Mouse (Mus musculus) heart, embryonic 10.5 days (tissue): Measurements from ENCODE around the gene Rab3il1. TPM values are rescaled to one million over a fixed set of nuclear protein-coding genes. Genes with fewer than 3 reads are reported as not detected.
A peak's percentile ranks its signal among the peaks of the same experiment; 100 is the strongest.

Experiments used
- DNase-seq: peaks from one replicate; pipeline ENCODE4 v3.0.0-alpha.2; 2017; ENCODE audit warnings: low spot score
- H3K27ac ChIP-seq: fragments of 300-500 bp; sonication (generic); 2 replicates; pipeline ENCODE4 v1.5.1; 2016; ENCODE audit warnings: mild to moderate bottlenecking
- H3K27me3 ChIP-seq: fragments of 300-500 bp; sonication (generic); 2 replicates; pipeline ENCODE4 v1.6.1; 2016; ENCODE audit warnings: mild to moderate bottlenecking; ENCODE audit not compliant: poor library complexity, insufficient read depth, severe bottlenecking
- H3K36me3 ChIP-seq: fragments of 300-500 bp; sonication (generic); 2 replicates; pipeline ENCODE4 v1.6.1; 2016; ENCODE audit warnings: mild to moderate bottlenecking, moderate library complexity
- H3K4me1 ChIP-seq: fragments of 300-500 bp; sonication (generic); 2 replicates; pipeline ENCODE4 v1.6.1; 2016; ENCODE audit warnings: mild to moderate bottlenecking
- H3K4me3 ChIP-seq: fragments of 300-500 bp; sonication (generic); 2 replicates; pipeline ENCODE4 v1.5.1; 2016; ENCODE audit warnings: mild to moderate bottlenecking, moderate library complexity
- H3K9me3 ChIP-seq: fragments of 300-500 bp; sonication (generic); 2 replicates; pipeline ENCODE4 v1.6.1; 2016; ENCODE audit warnings: mild to moderate bottlenecking, moderate library complexity
- WGBS: fragments of 180-500 bp; shearing (Covaris S2); methylation state at CpG from one replicate; pipeline ENCODE4 v1.1.7; 2016; 5-methylcytosine and 5-hydroxymethylcytosine counted together
- polyA plus RNA-seq: library from polyadenylated mRNA; unstranded; fragments of >200 nt; fragmentation: Nextera tagmentation; extraction: Ambion mirVana; gene quantifications from 2 replicates; pipeline ENCODE4 v1.2.1, GENCODE M21; 2016

The Rab3il1 gene
- polyA plus RNA-seq, 1 experiment from 2014 or later = 57.6 TPM

- H3K4me1 ChIP-seq = peaks cover 33% of the 10 kb centered on the region
- H3K36me3 ChIP-seq = peaks cover 23% of the 10 kb centered on the region
- H3K27me3 ChIP-seq = no peaks in the 10 kb centered on the region
- no peak for DNase-seq
- WGBS = 94% methylated on average over 2 of the region's 2 CpGs
- H3K4me3 ChIP-seq = no peak overlapping the region
- no peak overlapping the region for H3K27ac ChIP-seq
- H3K9me3 ChIP-seq = no peaks in the 10 kb centered on the region
These were observed 15.5 kb upstream of the Rab3il1 start for GRCm38 (mm10) chr19:9985900-9986421.

- 0 out of 2 replicates have a peak, but pooled peaks cover 7% of the 10 kb centered on the region for H3K27me3 ChIP-seq
- H3K36me3 ChIP-seq = peaks cover 23% of the 10 kb centered on the region
- H3K9me3 ChIP-seq = no peaks in the 10 kb centered on the region
- H3K27ac ChIP-seq = no peak overlapping the region
- no peak overlapping the region for H3K4me3 ChIP-seq
- peaks cover 26% of the 10 kb centered on the region for H3K4me1 ChIP-seq
- DNase-seq = no peak
- WGBS = 21% methylated on average over 6 of the region's 6 CpGs
These were observed 14.3 kb upstream of the Rab3il1 start for GRCm38 (mm10) chr19:9987192-9987591.

- Histone ChIP-seq H3K4me1 (peaks cover 29% of the 10 kb centered on the region), H3K27ac (peak overlapping the region; percentile 7; the same call in 1 of the 2 replicates), H3K36me3 (peaks cover 23% of the 10 kb centered on the region), H3K27me3 (0 out of 2 replicates have a peak, but pooled peaks cover 11% of the 10 kb centered on the region), H3K4me3 (no peak overlapping the region), H3K9me3 (no peaks in the 10 kb centered on the region)
- DNase-seq = no peak
These were observed 13.9 kb upstream of the Rab3il1 start for GRCm38 (mm10) chr19:9987593-9987992.

GRCm38 (mm10) chr19:9989171-9989883 is 12.1 kb upstream of the Rab3il1 start:
- Histone ChIP-seq H3K4me1 (peaks cover 26% of the 10 kb centered on the region), H3K27me3 (0 out of 2 replicates have a peak, but pooled peaks cover 12% of the 10 kb centered on the region), H3K4me3 (no peak overlapping the region), H3K36me3 (peaks cover 17% of the 10 kb centered on the region), H3K9me3 (no peaks in the 10 kb centered on the region), H3K27ac (no peak overlapping the region)
- DNase-seq = no peak
- WGBS = 68% methylated on average over 17 of the region's 17 CpGs

GRCm38 (mm10) chr19:9989884-9990256 is 11.6 kb upstream of the Rab3il1 start:
- DNase-seq = no peak
- 0 out of 2 replicates have a peak, but pooled peaks cover 12% of the 10 kb centered on the region for H3K27me3 ChIP-seq
- no peaks in the 10 kb centered on the region for H3K9me3 ChIP-seq
- H3K36me3 ChIP-seq = peaks cover 12% of the 10 kb centered on the region
- H3K27ac ChIP-seq = no peak overlapping the region
- peaks cover 25% of the 10 kb centered on the region for H3K4me1 ChIP-seq
- H3K4me3 ChIP-seq = no peak overlapping the region

- Histone ChIP-seq H3K27ac (no peak overlapping the region), H3K4me3 (no peak overlapping the region), H3K4me1 (peaks cover 25% of the 10 kb centered on the region), H3K9me3 (no peaks in the 10 kb centered on the region), H3K36me3 (no peaks in the 10 kb centered on the region), H3K27me3 (0 out of 2 replicates have a peak, but pooled peaks cover 12% of the 10 kb centered on the region)
- WGBS = 19% methylated on average over 5 of the region's 5 CpGs
- DNase-seq = peak; percentile 89
These were observed 10.2 kb upstream of the Rab3il1 start for GRCm38 (mm10) chr19:9991304-9991703.

GRCm38 (mm10) chr19:9992011-9992958 is 9.2 kb upstream of the Rab3il1 start:
- Histone ChIP-seq H3K27me3 (0 out of 2 replicates have a peak, but pooled peaks cover 12% of the 10 kb centered on the region), H3K4me1 (peaks cover 26% of the 10 kb centered on the region), H3K27ac (peak overlapping the region; percentile 54), H3K4me3 (peak overlapping the region; percentile 51), H3K9me3 (no peaks in the 10 kb centered on the region), H3K36me3 (no peaks in the 10 kb centered on the region)
- no peak for DNase-seq
- WGBS = 43% methylated on average over 26 of the region's 26 CpGs

GRCm38 (mm10) chr19:9993036-9993656 is 8.3 kb upstream of the Rab3il1 start:
- 5% methylated on average over 17 of the region's 17 CpGs for WGBS
- peaks cover 22% of the 10 kb centered on the region for H3K4me1 ChIP-seq
- H3K27ac ChIP-seq = peak overlapping the region; percentile 54
- peak; percentile 94 for DNase-seq
- 0 out of 2 replicates have a peak, but pooled peaks cover 12% of the 10 kb centered on the region for H3K27me3 ChIP-seq
- H3K4me3 ChIP-seq = peak overlapping the region; percentile 51
- no peaks in the 10 kb centered on the region for H3K9me3 ChIP-seq
- H3K36me3 ChIP-seq = no peaks in the 10 kb centered on the region

GRCm38 (mm10) chr19:9997204-9998062 is 4.0 kb upstream of the Rab3il1 start:
- Histone ChIP-seq H3K9me3 (peaks cover 2% of the 10 kb centered on the region; the same call in 1 of the 2 replicates), H3K27me3 (0 out of 2 replicates have a peak, but pooled peaks cover 2% of the 10 kb centered on the region), H3K4me1 (peaks cover 17% of the 10 kb centered on the region), H3K27ac (no peak overlapping the region), H3K4me3 (no peak overlapping the region), H3K36me3 (no peaks in the 10 kb centered on the region)
- WGBS = 70% methylated on average over 12 of the region's 12 CpGs
- no peak for DNase-seq

GRCm38 (mm10) chr19:9998063-9998416 is 3.4 kb upstream of the Rab3il1 start:
- Histone ChIP-seq H3K36me3 (no peaks in the 10 kb centered on the region), H3K4me1 (peaks cover 10% of the 10 kb centered on the region), H3K27me3 (no peaks in the 10 kb centered on the region), H3K27ac (no peak overlapping the region), H3K9me3 (peaks cover 3% of the 10 kb centered on the region; the same call in 1 of the 2 replicates), H3K4me3 (no peak overlapping the region)
- DNase-seq = no peak
- WGBS = 68% methylated on average over 2 of the region's 2 CpGs

- Histone ChIP-seq H3K4me1 (peaks cover 6% of the 10 kb centered on the region), H3K27me3 (no peaks in the 10 kb centered on the region), H3K27ac (no peak overlapping the region), H3K4me3 (no peak overlapping the region), H3K36me3 (no peaks in the 10 kb centered on the region), H3K9me3 (peaks cover 3% of the 10 kb centered on the region; the same call in 1 of the 2 replicates)
- WGBS = 63% methylated on average over 13 of the region's 13 CpGs
- no peak for DNase-seq
These were observed 2.6 kb upstream of the Rab3il1 start for GRCm38 (mm10) chr19:9998736-9999486.
